ENCODE assay signal across 15 mouse cellular contexts in the genomic region with DNA sequence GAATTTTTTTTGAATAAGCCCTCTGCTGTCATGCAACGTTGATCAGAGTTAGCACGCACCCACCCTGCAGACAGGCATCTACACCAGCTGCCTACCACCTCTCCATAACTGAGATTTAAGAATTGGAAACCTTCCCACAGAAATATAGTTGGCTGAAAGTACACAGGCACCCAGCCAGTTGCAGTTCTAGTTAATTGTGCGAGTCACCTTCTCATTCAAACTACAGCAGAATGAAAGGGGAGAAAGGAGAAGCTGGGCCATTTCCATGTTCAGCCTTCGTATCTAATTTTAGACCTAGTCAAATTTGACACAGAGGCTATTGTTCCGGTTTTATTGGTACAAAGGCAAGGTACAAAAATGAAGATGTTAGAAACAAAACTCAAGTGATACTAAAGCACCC. TPM values are rescaled to one million over a fixed set of nuclear protein-coding genes. Genes with fewer than 3 reads are reported as not detected.
DNase-seq lines count a peak whose midpoint lies in the region; ATAC-seq and TF ChIP-seq lines count a peak whose summit lies in the region.
"Had no signal": no experiment of that assay in that cellular context is flagged by ENCODE, and none has a peak within 500 bp of the region (broad histone marks: within the 10 kb centered on the region; RNA-seq: fewer than 3 reads in every experiment).

No protein-coding gene starts in this region.

- no peak for TF ChIP-seq CTCF in CH12.LX (conservative IDR thresholded peaks at IDR 0.05 in 1 of 2, IDR thresholded peaks at IDR 0.05 in 1 of 2; ENCODE audit: low read depth in 2 of 2, low read length in 2 of 2)

- peaks cover 5% of the 10 kb centered on the region for H3K79me2 ChIP-seq in CH12.LX (replicated peaks; ENCODE audit: control insufficient read depth, extremely low read depth, insufficient read depth, poor library complexity, severe bottlenecking)

- no peak overlapping the region for H3K4me3 ChIP-seq in CH12.LX (replicated peaks in 1 of 3; ENCODE audit: low read depth in 2 of 3, low read length in 2 of 3, poor library complexity in 1 of 3)
- H3K4me3 ChIP-seq: heart, embryonic 13.5 days; lung, embryonic 15.5 days; midbrain, embryonic 10.5 days; myocyte had no signal

- peak; percentile 49; the same call in 1 of the 2 replicates for ATAC-seq in neutrophil, adult 5-6 weeks (ENCODE audit: extremely low read depth, insufficient number of reproducible peaks, low FRiP score, poor library complexity, severe bottlenecking)

- in situ Hi-C loops in CH12.LX (cut with MboI; ENCODE audit: low pct_ligation_motif_present, low pct_unique_long_range_greater_than_20kb, low sequenced_read_pairs), result no loop called here

- peaks cover 7 to 37% of the 10 kb centered on the region in 2 experiments; a peak in 3 of 4 replicates for H3K4me1 ChIP-seq in CH12.LX (ENCODE audit: control insufficient read depth in 1 of 2, insufficient read depth in 2 of 2)

- TF ChIP-seq RAD21 in CH12.LX (IDR thresholded peaks at IDR 0.05; ENCODE audit: low read depth, low read length), result no peak

- peak overlapping the region; percentile 46 for H3K9ac ChIP-seq in CH12.LX (ENCODE audit: insufficient read depth, low read depth)
- H3K9ac ChIP-seq: heart, embryonic 13.5 days; lung, embryonic 15.5 days had no signal

- no peaks in the 10 kb centered on the region for H3K36me3 ChIP-seq in CH12.LX (replicated peaks in 1 of 2; ENCODE audit: control insufficient read depth in 1 of 2, insufficient read depth in 1 of 2, low read length in 1 of 2)
- H3K36me3 ChIP-seq: lung, embryonic 15.5 days; midbrain, embryonic 10.5 days had no signal

- dilution Hi-C loops in CH12.LX (cut with MboI; ENCODE audit: extremely low pct_ligation_motif_present, extremely low pct_unique_long_range_greater_than_20kb, low sequenced_read_pairs), result no loop called here

- peak; percentile 15 for DNase-seq in layer of hippocampus, adult 11-12 months (ENCODE audit: low spot score)
- no peak for DNase-seq in layer of hippocampus, adult 9-10 months (ENCODE audit: low spot score)
- peak; percentile 61 for DNase-seq in CH12.LX (ENCODE audit: extremely low read depth)
- DNase-seq in frontal cortex, postnatal 36 days (ENCODE audit: low spot score in 2 of 2), result peak; percentile 28 to 59
- no peak for DNase-seq in urinary bladder, postnatal 4 days (ENCODE audit: low spot score in 2 of 2)
- no peak for DNase-seq in urinary bladder, postnatal 36 days (ENCODE audit: low spot score in 2 of 2)
- DNase-seq: cerebellum, adult 18-20 months; kidney, adult 9 months; liver; thymus, postnatal 14 days had no signal

- no peaks in the 10 kb centered on the region for H3K27me3 ChIP-seq in CH12.LX (replicated peaks)
- H3K27me3 ChIP-seq: heart, embryonic 13.5 days; lung, embryonic 15.5 days had no signal

- H3K4me2 ChIP-seq in CH12.LX (ENCODE audit: insufficient read depth, low read depth, poor library complexity, severe bottlenecking), result peak overlapping the region; percentile 74
- H3K4me2 ChIP-seq: heart, embryonic 13.5 days; lung, embryonic 15.5 days had no signal

- peaks cover 3% of the 10 kb centered on the region for H3K9me3 ChIP-seq in CH12.LX (replicated peaks; ENCODE audit: low read length)
- H3K9me3 ChIP-seq: heart, embryonic 13.5 days; lung, embryonic 15.5 days had no signal

- TF ChIP-seq POLR2A in CH12.LX (IDR thresholded peaks at IDR 0.05; ENCODE audit: low read depth, low read length), result no peak

- 0 out of 2 replicates have a peak, but pooled peaks have one; percentile 20 for TF ChIP-seq EP300 in CH12.LX (IDR thresholded peaks at IDR 0.05; ENCODE audit: low read length)

- H3K27ac ChIP-seq in CH12.LX (ENCODE audit: insufficient read depth, low read depth), result no peak overlapping the region
- H3K27ac ChIP-seq: heart, embryonic 13.5 days; lung, embryonic 15.5 days; midbrain, embryonic 10.5 days had no signal

TF ChIP-seq in CH12.LX, 34 proteins besides CTCF, POLR2A, EP300 and RAD21:
- TF ChIP-seq ETS1 (conservative IDR thresholded peaks at IDR 0.05; ENCODE audit: low read depth, low read length) (no peak; the same call in 1 of the 2 replicates), ELF1 (IDR thresholded peaks at IDR 0.05; ENCODE audit: low read depth, low read length) (0 out of 2 replicates have a peak, but pooled peaks have one; percentile 8), MEF2A (IDR thresholded peaks at IDR 0.05; ENCODE audit: borderline replicate concordance, low read depth, low read length) (peak; percentile 77), JUND (conservative IDR thresholded peaks at IDR 0.05; ENCODE audit: low read depth, low read length) (0 out of 2 replicates have a peak, but pooled peaks have one; percentile 15)

RNA-seq across cellular contexts. Expression of a gene that starts 2.9 kb away (rescaled TPM):
- total RNA-seq in CH12.LX (2012; rRNA removed) (6.6 and 12.4 TPM in 2 replicates), CH12.LX (2014; rRNA removed) (11.1 and 15.6 TPM in 2 replicates)
- polyA plus RNA-seq in CH12.LX (2012; ENCODE audit: insufficient read length, low read depth), result 9.1 and 10.0 TPM in 2 replicates
- 139 and 161 TPM in 2 replicates for total RNA-seq in neutrophil, adult 5-6 weeks (2017)

Comparison
In these comparisons a context has a peak if more than half of its experiments do, and no peak if none do; other contexts are left out.
1. DNase-seq: peak in layer of hippocampus, adult 11-12 months (single experiment), CH12.LX (single experiment) and frontal cortex, postnatal 36 days (2 of 2); none in layer of hippocampus, adult 9-10 months (single experiment), urinary bladder, postnatal 4 days (0 of 2) and urinary bladder, postnatal 36 days (0 of 2).